Mouse (Mus musculus) retina, adult 2 months (tissue): ENCODE measurements around the gene Tsfm.
"Not testable (repeated sequence)": the region's sequence is repeated elsewhere in the genome, so short reads cannot be mapped to it uniquely, and the experiment has no call there.

Source experiments
- DNase-seq: peaks from one replicate; pipeline ENCODE4 v3.0.0-alpha.2; 2012; ENCODE audit warnings: low read depth, low spot score

The Tsfm gene

GRCm38 (mm10) chr10:127030336-127031296, at the start of gene Tsfm:
Gene Tsfm (minus strand): TSS chr10:127030840.
- DNase-seq, result peak; percentile 81

DNA sequence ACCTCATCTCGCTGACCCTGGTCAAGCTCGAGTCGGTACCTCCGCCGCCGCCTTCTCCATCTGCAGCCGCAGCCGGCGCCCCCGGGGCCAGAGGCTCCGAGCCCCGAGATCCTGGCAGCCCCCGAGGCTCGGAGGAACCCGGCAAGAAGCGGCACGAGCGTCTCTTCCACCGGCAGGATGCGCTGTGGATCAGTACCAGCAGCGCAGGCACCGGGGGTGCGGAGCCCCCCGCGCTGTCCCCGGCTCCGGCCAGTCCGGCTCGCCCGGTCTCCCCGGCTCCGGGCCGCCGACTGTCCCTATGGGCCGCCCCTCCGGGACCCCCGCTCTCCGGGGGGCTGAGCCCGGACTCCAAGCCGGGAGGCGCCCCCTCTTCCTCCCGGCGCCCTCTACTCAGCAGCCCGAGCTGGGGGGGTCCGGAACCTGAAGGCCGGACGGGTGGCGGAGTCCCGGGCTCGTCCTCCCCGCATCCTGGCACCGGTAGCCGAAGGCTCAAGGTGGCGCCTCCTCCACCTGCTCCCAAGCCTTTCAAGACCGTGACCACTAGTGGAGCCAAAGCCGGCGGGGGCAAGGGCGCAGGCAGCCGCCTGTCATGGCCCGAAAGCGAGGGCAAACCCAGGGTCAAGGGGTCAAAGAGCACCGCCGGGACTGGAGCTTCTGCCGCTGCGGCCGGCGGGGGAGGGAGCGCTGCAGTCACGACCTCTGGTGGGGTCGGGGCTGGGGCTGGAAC, 49.2 kb upstream of the Tsfm start:
- no peak for DNase-seq

DNA sequence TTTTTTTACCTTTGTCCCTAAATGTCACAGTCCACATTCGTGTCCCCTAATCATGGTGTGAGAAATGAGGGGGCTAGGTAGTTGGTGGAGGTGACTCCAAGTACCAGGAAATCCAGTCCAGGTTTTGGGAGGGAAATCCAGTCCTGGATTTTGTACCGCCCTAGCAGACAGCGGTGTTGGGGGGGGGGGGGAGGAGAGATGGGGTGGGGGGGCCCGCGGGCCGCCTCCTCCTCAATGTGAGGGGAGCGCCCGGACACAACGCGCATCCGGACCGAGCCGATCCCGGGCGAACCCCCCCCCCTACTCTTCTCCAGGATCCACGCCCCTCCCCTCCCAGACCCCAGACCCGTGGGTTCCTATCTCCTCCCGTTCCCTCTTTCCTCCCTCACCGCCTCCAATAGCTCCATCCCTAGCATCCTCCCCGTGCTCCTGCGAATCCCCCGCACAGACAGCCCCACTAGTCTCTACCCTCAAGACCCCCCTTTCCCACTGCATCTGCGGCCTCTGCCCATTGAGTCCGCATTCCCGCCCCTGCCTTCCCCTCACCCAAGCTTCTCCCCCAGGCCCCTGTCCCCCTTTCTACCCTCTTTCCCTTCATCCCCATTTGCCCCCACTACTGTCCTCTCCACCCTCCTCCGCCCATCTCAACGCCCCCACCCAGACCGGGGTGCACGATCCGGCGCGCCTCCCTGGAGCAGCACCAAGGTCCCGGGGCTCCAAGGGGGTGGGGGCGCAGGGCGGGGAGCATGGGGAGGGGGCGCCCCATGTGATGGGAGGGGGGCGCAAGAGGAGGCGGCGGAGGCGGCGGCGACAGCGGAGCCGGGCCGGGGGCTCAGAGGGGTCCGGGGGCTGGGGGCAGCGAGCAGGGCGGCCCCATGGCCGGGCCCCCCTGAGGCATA, 48.3 kb upstream of the Tsfm start:
- no peak for DNase-seq

DNA sequence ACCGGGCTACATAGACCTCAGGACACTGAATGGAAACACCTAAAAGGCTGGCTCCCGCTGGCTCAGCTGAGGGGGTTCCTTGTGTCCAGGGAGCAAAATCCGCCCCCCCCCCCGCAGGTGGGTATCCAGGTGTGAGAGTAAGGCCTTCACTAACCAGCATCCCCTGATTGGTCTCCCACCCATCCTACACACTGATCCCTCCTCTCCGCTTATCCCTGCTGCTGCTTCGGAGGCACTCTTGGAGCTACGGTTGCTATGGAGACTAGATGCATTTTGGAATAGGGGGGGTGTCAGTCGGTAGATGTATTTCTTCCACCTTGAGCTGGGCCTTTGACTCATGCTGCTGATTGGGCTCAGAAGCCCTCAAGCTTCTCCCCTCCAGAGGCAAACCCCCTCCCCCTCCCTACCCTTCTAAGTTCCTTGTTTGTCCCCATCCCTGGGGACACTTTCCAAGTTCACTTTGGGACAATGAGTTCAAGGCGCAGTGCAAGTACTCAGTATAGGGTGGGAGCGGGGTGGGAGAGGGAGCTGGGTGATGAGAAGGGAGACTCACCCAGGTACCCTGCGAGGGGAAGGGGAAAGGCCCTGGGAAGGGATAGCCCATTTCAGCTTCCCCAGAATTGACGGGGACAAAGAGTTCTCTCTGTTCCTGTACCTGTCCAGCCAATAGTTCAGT, 47.5 kb upstream of the Tsfm start:
- DNase-seq, result no peak

DNA sequence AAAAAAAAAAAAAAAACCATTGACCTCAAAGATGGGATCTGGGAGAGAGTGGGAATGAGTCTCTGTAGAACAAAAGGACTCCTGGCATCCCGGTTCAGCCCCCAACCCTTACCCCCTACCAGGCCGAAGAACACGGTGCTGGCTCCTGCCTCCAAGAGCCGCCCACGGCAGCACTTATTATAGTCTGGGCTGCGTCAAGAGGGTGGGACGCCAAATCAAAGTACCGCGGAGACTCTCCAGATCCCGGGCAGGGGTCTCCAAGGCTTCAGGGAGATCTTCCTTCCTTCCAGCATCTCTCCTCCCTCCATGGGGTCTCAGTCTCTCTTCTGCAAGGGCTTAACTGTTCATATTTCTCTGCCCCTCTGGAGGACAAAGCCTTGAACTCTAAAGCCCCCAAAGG, 46.9 kb upstream of the Tsfm start:
- no peak for DNase-seq

GRCm38 (mm10) chr10:127076082-127076481, 45.4 kb upstream of the Tsfm start:
- DNase-seq, result no peak

GRCm38 (mm10) chr10:127075651-127076050, 45.0 kb upstream of the Tsfm start:
- DNase-seq, result no peak

- DNase-seq, result no peak
Observed at GRCm38 (mm10) chr10:127075080-127075479, 44.4 kb upstream of the Tsfm start, which contains the start of gene Agap2. Gene Agap2 (plus strand): TSS chr10:127075284.

- no peak for DNase-seq
Observed at GRCm38 (mm10) chr10:127073981-127074380, 43.3 kb upstream of the Tsfm start.

GRCm38 (mm10) chr10:127072969-127073368, 42.3 kb upstream of the Tsfm start:
- not testable (repeated sequence) for DNase-seq

DNA sequence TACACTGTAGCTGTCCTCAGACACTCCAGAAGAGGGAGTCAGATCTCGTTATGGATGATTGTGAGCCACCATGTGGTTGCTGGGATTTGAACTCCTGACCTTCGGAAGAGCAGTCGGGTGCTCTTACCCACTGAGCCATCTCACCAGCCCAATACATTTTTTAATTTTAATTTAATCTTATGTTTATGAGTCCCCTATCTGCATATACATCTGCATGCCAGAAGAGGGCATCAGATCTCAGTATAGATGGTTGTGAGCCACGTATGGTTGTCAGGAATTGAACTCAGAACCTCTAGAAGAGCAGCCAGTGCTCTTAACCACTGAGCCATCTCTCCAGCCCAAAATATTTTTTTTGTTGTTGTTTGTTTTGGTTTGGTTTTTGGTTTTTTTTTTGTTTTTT, 41.6 kb upstream of the Tsfm start:
- not testable (repeated sequence) for DNase-seq

- no peak for DNase-seq
Observed at GRCm38 (mm10) chr10:127071203-127071602, 40.6 kb upstream of the Tsfm start.

DNA sequence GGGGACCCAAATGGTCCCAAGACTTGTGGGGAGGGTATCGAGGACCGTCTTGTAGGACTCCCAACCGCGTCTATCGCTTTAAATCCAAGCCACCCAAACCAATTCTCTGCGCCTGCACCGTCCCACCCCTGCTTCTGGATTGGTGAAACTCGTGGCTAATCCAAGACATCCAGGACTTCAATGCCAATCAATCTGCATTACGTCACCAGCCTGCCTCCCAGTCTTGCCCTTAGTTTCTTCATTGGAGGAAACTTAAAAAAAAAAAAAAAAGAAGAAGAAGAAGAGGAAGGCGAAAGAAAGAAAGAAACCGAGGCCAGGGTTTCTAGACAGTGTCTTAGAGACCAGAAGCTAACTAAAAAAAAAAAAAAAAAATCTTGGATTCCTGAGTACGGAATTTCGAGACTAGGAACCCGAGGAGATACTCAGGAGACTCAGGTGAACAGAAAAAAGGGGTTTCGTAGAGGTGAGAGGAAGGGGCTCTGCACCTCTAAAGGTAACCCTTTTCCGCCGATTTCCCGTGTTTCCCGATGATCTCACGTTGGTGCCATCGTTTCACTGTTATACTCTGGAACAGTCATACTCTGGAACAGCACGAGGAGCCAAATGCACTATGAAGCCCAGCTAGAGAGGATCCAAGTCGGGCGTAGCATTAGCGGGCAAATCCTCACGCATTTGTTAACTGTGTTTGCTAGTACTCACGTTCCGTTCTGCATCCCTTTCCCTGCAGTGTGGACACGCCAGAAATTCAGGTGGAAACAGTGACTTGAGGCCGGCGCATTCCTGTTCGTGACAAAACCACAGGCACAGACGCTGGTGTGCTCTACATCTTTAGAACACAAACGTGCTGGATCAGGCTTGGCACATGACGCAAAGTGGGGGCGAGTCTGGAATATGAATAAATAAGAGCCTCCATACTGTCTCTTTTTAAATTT, 39.8 kb upstream of the Tsfm start, which contains the start of gene Tspan31:
Gene Tspan31 (minus strand): TSS at position 75 of the 932 bp plus-strand sequence.
- peak; percentile 84 for DNase-seq

- DNase-seq, result no peak
Observed at GRCm38 (mm10) chr10:127069281-127070189, 38.9 kb upstream of the Tsfm start.

GRCm38 (mm10) chr10:127068360-127069038, 37.9 kb upstream of the Tsfm start:
- no peak for DNase-seq

DNA sequence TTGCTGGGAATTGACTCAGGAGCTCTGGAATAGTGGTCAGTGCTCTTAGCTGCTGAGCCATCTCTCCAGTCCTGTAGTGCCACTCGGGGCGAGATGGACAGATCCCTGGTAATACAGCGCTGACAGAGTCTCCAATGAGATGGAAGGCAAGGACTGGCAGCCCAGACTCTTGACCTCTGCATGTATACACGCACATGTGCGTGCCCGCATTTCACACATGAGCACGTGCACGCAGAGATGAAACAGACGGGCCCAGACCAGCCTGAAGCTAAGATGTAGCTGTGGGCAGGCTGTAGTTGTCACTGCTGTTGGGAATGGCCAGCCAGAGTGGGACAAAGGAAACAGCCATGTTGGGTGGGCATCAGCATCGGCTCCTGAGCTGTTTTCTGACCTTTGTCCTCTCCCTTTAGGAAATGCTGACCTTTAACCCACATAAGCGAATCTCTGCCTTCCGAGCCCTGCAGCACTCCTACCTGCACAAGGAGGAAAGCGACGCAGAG, 35.9 kb upstream of the Tsfm start:
- DNase-seq, result no peak

DNA sequence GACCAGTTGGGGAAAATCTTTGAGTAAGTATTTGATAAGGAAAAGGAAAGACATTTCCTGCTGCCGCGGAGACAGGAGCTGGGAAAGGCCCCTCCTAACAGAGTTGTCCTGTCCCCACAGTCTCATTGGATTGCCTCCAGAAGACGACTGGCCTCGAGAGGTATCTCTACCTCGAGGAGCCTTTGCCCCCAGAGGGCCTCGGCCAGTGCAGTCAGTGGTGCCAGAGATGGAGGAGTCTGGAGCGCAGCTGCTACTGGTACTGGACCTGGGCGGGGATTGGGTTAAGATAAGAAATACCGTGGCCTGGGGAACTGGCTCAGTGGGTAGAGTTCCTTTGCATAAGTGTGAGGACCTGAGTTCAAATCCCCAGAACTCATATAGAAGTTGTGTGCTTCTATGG, 35.3 kb upstream of the Tsfm start:
- no peak for DNase-seq
